20 mouse cellular contexts compared by ENCODE assay signal in genomic region chr9:116411067-116411466, GRCm38 (mm10).
DNase-seq lines count a peak whose midpoint lies in the region; ATAC-seq and TF ChIP-seq lines count a peak whose summit lies in the region.
"Had no signal": no experiment of that assay in that cellular context is flagged by ENCODE, and none has a peak within 500 bp of the region (broad histone marks: within the 10 kb centered on the region; RNA-seq: fewer than 3 reads in every experiment).

No protein-coding gene starts in this region.

- peak; percentile 33 for DNase-seq in forelimb bud, embryonic 11.5 days (ENCODE audit: low read depth, low spot score)
- peak; percentile 30 to 38 for DNase-seq in heart, postnatal 14 days
- no peak for DNase-seq in right cerebral cortex, postnatal 10 days (ENCODE audit: low spot score in 2 of 2)
- no peak for DNase-seq in midbrain, postnatal 0 days (ENCODE audit: low spot score)
- DNase-seq: adrenal gland, postnatal 10 days; cerebellum, adult 11-12 months; cerebellum, postnatal 25 days; gastrocnemius, adult 2 months; liver, embryonic 13.5 days; thymus, postnatal 36 days had no signal

- TF ChIP-seq CTCF in intestine, postnatal 0 days (IDR thresholded peaks at IDR 0.05; ENCODE audit: low read depth) = no peak
- no peak for TF ChIP-seq CTCF in midbrain, postnatal 0 days (IDR thresholded peaks at IDR 0.05)

- intact Hi-C loops in heart, postnatal 14 days (cut with DNase I) = no loop called here

- no peaks in the 10 kb centered on the region for H3K4me1 ChIP-seq in intestine, embryonic 16.5 days (ENCODE audit: control insufficient read depth, insufficient read depth, low read length)
- no peaks in the 10 kb centered on the region for H3K4me1 ChIP-seq in intestine, postnatal 0 days (replicated peaks; ENCODE audit: control insufficient read depth, insufficient read depth, low read length)
- H3K4me1 ChIP-seq in midbrain, postnatal 0 days (ENCODE audit: insufficient read depth, low read length) = no peaks in the 10 kb centered on the region
- H3K4me1 ChIP-seq: forebrain, embryonic 15.5 days; intestine, embryonic 15.5 days; liver, embryonic 13.5 days; lung, embryonic 15.5 days had no signal

- no peak overlapping the region for H3K4me3 ChIP-seq in intestine, embryonic 16.5 days (ENCODE audit: low read length)
- H3K4me3 ChIP-seq in intestine, postnatal 0 days (ENCODE audit: low read depth, low read length) = no peak overlapping the region
- no peak overlapping the region for H3K4me3 ChIP-seq in midbrain, postnatal 0 days (ENCODE audit: low read depth, low read length)
- H3K4me3 ChIP-seq: erythroblast, embryonic 14.5 days; forebrain, embryonic 15.5 days; gastrocnemius, adult 2 months; intestine, embryonic 15.5 days; layer of hippocampus, adult 2 months; liver, embryonic 13.5 days; lung, embryonic 15.5 days; neural tube, embryonic 13.5 days had no signal

- no peaks in the 10 kb centered on the region for H3K9me3 ChIP-seq in intestine, embryonic 16.5 days (ENCODE audit: control insufficient read depth, low read length)
- no peaks in the 10 kb centered on the region for H3K9me3 ChIP-seq in intestine, postnatal 0 days (ENCODE audit: control insufficient read depth)
- no peaks in the 10 kb centered on the region for H3K9me3 ChIP-seq in midbrain, postnatal 0 days (ENCODE audit: low read length)
- H3K9me3 ChIP-seq: forebrain, embryonic 15.5 days; intestine, embryonic 15.5 days; liver, embryonic 13.5 days; lung, embryonic 15.5 days had no signal

- no peaks in the 10 kb centered on the region for H3K36me3 ChIP-seq in intestine, embryonic 16.5 days (ENCODE audit: control insufficient read depth, insufficient read depth, low read length)
- H3K36me3 ChIP-seq in intestine, postnatal 0 days (ENCODE audit: control insufficient read depth, insufficient read depth) = no peaks in the 10 kb centered on the region
- H3K36me3 ChIP-seq in midbrain, postnatal 0 days (ENCODE audit: insufficient read depth, low read length) = no peaks in the 10 kb centered on the region
- H3K36me3 ChIP-seq: forebrain, embryonic 15.5 days; intestine, embryonic 15.5 days; liver, embryonic 13.5 days; lung, embryonic 15.5 days; neural tube, embryonic 13.5 days had no signal

- no peaks in the 10 kb centered on the region for H3K27me3 ChIP-seq in intestine, embryonic 16.5 days (replicated peaks; ENCODE audit: control insufficient read depth, insufficient read depth, low read length)
- no peaks in the 10 kb centered on the region for H3K27me3 ChIP-seq in intestine, postnatal 0 days (replicated peaks; ENCODE audit: control insufficient read depth, insufficient read depth, low read length)
- no peaks in the 10 kb centered on the region for H3K27me3 ChIP-seq in midbrain, postnatal 0 days (ENCODE audit: insufficient read depth, low read length)
- H3K27me3 ChIP-seq: forebrain, embryonic 15.5 days; intestine, embryonic 15.5 days; liver, embryonic 13.5 days; lung, embryonic 15.5 days; neural tube, embryonic 13.5 days had no signal

- peak; percentile 31; the same call in 1 of the 2 replicates for ATAC-seq in intestine, embryonic 16.5 days
- ATAC-seq in intestine, postnatal 0 days = no peak
- 0 out of 2 replicates have a peak, but pooled peaks have one; percentile 20 for ATAC-seq in megakaryocyte progenitor cell, adult 5-6 weeks (replicated peaks; ENCODE audit: poor library complexity)
- no peak for ATAC-seq in midbrain, postnatal 0 days (ENCODE audit: low FRiP score)
- ATAC-seq: forebrain, embryonic 15.5 days; intestine, embryonic 15.5 days had no signal

- H3K4me2 ChIP-seq in intestine, embryonic 16.5 days (ENCODE audit: low read depth, low read length) = no peak overlapping the region
- no peak overlapping the region for H3K4me2 ChIP-seq in intestine, postnatal 0 days (replicated peaks; ENCODE audit: low read depth)
- no peak overlapping the region for H3K4me2 ChIP-seq in midbrain, postnatal 0 days (ENCODE audit: low read depth, low read length, poor library complexity, severe bottlenecking)
- H3K4me2 ChIP-seq: forebrain, embryonic 15.5 days; hindbrain, embryonic 14.5 days; intestine, embryonic 15.5 days; liver, embryonic 13.5 days; lung, embryonic 15.5 days; neural tube, embryonic 13.5 days had no signal

- no peak overlapping the region for H3K9ac ChIP-seq in intestine, embryonic 16.5 days (ENCODE audit: low read depth, low read length)
- H3K9ac ChIP-seq in intestine, postnatal 0 days (ENCODE audit: low read depth, low read length) = no peak overlapping the region
- H3K9ac ChIP-seq in midbrain, postnatal 0 days (replicated peaks; ENCODE audit: low read length, poor library complexity, severe bottlenecking) = no peak overlapping the region
- H3K9ac ChIP-seq: forebrain, embryonic 15.5 days; hindbrain, embryonic 14.5 days; intestine, embryonic 15.5 days; liver, embryonic 13.5 days; lung, embryonic 15.5 days; neural tube, embryonic 13.5 days had no signal

- H3K27ac ChIP-seq in intestine, embryonic 16.5 days (ENCODE audit: low read length) = no peak overlapping the region
- H3K27ac ChIP-seq in intestine, postnatal 0 days (ENCODE audit: low read depth, low read length) = no peak overlapping the region
- no peak overlapping the region for H3K27ac ChIP-seq in midbrain, postnatal 0 days (ENCODE audit: low read depth, low read length)
- H3K27ac ChIP-seq: forebrain, embryonic 15.5 days; gastrocnemius, adult 2 months; hindbrain, embryonic 14.5 days; intestine, embryonic 15.5 days; layer of hippocampus, adult 2 months; liver, embryonic 13.5 days; lung, embryonic 15.5 days; neural tube, embryonic 13.5 days had no signal

- 70% methylated on average over 5 of the region's 5 CpGs for WGBS in intestine, embryonic 16.5 days
- 65% methylated on average over 5 of the region's 5 CpGs for WGBS in intestine, postnatal 0 days
- 72% methylated on average over 5 of the region's 5 CpGs for WGBS in midbrain, postnatal 0 days

Comparison
In these comparisons a context has a peak if more than half of its experiments do, and no peak if none do; other contexts are left out.
1. ATAC-seq: peak in intestine, embryonic 16.5 days (single experiment) and megakaryocyte progenitor cell, adult 5-6 weeks (single experiment); none in intestine, postnatal 0 days (single experiment) and midbrain, postnatal 0 days (single experiment).
2. DNase-seq: peak in forelimb bud, embryonic 11.5 days (single experiment) and heart, postnatal 14 days (2 of 2); none in right cerebral cortex, postnatal 10 days (0 of 2) and midbrain, postnatal 0 days (single experiment).